Mouse (Mus musculus): Measurements from ENCODE around the gene Fut11.

- TF ChIP-seq CTCF (IDR thresholded peaks at IDR 0.05; ENCODE audit: low read depth) (no peak), EP300 (optimal IDR thresholded peaks at IDR 0.05) (no peak)
Observed at GRCm38 (mm10) chr14:20661661-20662331, 33.0 kb upstream of the Fut11 start.

Measured in stomach, postnatal 0 days (tissue).